Mouse (Mus musculus) hematopoietic stem cell, adult 5-6 weeks (primary cell): ENCODE results near the gene Iqch. TPM values are rescaled to one million over a fixed set of nuclear protein-coding genes. Genes with fewer than 3 reads are reported as not detected.

ENCODE experiments used
- ATAC-seq, 2 experiments: fragments of 125-278 bp in 1 of 2; replicated peaks in 1 of 2; 2 replicates each; pipeline ENCODE4 v1.8.0; 2016 to 2017; ENCODE audit warnings: inconsistent platforms in 2 of 2, mild to moderate bottlenecking in 2 of 2, moderate number of reproducible peaks in 2 of 2, low read depth in 1 of 2, moderate TSS enrichment in 1 of 2; ENCODE audit not compliant: low FRiP score in 2 of 2, poor library complexity in 2 of 2, severe bottlenecking in 2 of 2, insufficient read depth in 1 of 2, low TSS enrichment in 1 of 2
- total RNA-seq: library from RNA; stranded (forward); fragments of 172-1452, 232-1000 nt; gene quantifications from 2 replicates; pipeline ENCODE4 v1.2.3, GENCODE M21; 2017

Iqch gene
- total RNA-seq, 1 experiment from 2014 or later: 0.40 TPM

DNA sequence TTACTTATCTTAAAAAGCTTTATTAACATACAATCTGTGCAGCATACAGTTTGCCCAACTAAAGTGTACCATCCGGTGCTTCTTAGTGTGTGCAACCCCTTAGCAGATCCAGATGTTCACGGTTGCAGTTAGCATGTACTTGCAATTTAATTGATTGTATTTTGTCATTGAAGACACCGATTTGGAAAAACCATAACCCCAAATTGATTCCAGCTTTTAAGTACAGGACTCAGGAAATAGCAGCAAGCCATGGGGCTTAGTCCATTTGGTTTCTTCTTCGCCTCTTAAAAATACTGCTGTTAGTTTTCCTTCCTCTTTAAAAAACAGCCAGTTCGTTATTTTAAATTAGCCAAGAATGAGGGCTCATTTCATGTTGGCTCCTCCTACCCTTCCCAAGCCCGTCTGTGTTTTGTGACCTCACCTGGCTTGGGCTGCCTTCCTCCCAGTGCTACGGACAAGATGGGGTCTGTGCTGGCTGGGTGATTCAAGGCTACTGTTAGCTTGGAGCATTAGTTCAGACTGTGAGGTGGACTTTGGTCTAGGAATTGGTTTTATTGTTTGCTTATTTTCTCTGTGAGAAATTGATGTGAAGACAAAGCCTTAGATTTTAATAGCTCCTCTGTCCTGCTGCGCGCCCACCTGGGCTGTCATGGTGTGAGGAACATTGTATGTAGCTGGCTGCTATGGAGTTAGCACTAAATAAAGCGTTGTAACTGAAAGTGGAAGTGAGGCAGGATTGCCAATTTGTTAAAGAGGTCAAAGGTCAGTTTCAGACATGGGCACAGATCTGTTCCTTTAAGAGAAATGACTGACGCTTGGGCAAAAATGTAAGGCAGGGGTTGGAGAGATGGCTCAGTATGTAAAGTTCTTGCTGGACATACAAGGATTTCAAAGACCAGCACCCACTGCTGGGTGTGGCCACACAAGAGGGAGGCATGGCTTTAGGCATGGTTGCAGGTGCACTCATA lies 12.0 kb upstream of the Iqch start:
- no peak for ATAC-seq

DNA sequence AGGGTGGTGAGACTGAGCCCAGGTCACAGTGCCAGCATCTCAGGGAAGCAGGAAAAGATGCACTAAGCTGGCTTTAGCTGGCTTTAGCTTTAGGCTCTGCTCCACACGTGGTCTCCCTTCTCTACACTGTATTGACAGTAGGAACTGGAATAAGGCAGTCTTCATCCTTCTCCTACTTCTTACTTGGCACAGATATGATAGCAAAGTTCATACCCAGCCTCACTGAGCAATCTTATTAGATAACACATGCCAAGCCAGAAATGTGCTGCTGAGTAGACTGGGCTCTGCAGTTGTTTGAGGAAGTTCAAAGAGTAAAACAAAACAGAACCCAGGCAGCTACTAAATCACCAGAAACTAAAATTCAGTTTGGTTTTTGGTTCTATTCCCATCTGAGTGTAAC lies 11.3 kb upstream of the Iqch start:
- ATAC-seq: no peak

DNA sequence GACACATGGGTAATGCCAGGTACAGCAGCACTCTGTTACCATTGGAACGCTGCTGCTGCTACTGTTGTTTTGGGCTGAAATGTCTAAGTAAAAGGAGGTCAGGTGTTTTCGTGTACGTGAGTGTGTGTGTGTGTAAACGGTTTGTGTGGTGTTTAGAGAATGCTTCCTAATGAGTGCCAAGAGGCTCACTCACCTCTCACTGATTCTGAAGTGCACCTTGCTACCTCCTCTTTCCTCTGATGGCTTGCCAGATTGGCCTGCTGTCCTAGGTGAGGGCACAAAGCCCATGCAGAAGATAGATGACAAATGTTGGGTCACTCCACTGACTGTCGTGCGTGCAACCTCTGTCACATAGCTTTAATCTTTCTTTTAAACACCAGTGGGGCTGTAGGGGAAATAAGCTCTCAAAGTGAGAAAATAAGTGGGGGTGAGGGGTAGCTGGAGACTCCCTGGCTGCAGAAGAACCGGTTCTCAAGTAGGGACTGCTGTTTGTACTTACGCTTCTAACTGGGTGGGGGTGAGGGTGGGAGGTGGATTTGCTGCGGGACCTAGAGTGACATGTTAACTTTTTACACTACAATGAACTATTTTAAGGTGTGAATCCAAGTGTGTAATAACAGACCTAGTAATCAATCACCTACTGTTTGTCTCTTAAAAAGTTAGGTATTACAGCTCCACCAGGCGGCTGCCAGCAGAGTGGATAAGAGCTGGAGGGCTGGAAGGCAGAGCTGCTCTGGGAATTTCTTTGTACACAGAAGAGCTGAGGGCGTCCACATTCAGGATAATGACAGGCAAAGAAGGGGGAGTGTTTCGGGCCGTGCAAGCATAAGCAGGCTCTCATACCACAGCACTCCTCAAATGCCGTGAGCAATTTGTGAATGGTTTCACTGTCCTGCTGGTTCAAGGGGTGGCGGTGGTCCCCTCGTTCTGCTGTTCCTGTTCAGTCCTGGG lies 10.5 kb upstream of the Iqch start:
- no peak for ATAC-seq

DNA sequence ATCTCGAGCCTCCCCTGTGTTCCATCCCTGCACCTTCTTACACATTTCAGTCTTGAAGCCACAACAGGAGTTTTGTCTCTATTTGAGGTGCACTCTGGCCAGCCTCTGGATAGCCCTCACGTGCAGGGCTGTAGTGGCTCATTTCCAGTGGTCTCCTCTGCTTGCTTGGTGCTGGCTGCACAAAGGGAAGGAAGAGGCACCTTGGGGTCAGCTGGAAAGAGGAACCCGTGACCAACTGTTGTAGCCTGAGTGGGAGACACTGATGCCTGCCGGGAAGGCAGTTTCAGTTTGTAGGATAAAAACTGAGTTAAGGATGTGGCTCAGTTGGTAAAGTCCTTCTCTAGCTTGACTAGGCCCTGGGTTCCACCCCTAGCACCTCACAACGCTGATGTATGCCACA lies 9.7 kb upstream of the Iqch start:
- peak in 1 of 2 experiments; percentile 40; a peak in 1 of 4 replicates for ATAC-seq

DNA sequence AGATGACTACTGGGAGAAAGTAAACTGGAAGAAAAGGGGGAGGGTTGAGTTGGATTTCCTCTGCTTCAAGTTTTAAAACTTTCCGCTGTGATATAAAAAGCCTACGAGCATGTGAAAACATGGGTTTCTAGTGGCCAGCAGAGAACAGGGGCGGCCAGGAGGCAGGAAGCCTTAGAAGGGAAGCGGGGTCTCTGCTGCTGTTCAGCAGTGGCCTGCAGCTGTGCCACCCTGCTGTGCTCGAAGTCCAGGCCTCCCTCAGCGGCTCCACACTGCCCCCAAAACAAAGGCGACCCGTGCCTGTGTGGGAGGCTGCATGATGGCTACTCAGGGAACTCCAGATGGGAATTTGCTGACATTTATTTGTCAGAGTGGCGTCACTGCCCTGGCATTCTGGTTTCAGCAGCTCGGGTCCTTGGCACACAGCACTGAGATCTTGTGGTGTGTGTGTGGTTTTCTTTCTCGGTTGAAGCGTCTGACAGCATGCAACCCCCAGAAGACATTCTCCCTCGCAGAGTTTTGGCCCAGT lies 8.6 kb upstream of the Iqch start:
- ATAC-seq: peak; percentile 62 to 70

DNA sequence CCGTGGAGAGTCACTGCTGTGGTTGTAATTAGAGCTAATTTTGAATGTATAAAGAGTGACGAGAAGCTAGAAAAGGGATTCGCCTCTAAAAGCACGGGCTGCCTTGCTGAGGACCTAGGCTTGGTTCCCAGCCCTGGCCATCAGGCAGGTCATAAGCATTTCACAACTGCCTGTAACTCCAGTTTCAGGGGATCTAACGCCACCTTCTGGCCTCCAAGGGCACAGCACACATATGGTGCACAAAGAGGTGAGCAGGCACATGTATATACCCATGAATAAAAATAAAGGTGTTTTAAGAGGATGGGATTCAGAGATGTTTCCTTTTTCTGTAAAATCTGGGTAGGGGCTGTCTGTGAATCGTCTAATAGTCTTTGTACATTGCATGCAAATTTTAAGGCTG lies 7.9 kb upstream of the Iqch start:
- ATAC-seq: no peak

DNA sequence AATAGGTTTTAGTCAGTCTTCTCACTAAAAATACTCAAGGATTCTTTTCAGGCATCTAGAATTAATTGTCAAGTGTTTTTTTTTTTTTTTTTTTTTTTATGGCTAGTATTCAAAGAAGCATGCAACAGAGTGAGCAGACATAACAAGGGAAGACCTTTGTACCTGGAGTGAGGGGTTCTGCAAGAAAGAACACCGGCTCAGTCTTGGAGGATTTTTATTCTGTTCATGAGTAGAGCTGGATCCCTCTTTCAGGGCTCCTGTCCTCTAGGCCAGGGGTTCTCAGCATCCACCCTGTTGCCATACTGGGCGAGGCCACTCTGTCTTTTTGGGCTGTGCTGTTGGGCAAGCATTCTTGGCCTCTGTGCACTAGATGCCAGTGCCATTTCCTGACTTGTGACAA lies 7.5 kb upstream of the Iqch start:
- no peak for ATAC-seq

DNA sequence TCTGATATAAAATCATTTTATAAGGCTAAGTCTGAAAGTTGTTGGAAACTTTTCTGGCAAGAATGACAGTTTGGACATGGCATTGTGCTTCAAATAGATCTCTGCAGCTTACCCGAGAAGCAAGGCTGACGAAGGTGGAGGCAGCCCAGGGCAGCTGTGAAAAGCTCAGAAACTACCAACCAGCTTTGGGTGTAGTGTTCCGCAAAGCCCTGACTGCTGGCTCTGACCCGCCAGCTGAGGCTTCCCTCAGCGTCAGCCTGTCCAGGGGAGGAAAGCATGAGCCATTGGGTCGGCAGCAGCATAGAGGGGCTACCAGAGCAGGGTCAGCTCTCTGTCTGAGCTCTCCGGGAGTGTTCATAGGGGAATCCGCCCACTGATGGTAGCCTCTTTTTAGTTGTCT lies 7.0 kb upstream of the Iqch start:
- ATAC-seq: no peak

DNA sequence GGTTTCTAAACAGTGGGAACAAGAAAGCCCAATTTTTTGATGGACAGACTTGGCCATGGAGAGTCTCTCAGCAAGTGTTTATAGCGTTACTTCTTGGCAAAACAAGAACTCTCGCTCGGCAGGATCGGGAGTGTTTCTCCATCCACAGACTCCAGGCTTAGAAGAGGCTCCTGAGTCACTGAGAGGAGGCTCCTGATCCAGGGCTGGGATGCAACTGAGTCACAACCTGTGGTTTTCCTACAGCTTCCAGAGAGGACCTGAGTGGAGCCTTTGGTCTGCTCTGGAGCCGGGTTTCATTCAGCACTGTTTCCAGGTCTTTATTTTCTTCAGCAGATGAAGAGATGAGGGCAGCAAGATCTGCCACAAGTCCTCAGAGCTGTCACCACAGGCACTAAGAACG lies 5.7 kb upstream of the Iqch start:
- no peak for ATAC-seq

DNA sequence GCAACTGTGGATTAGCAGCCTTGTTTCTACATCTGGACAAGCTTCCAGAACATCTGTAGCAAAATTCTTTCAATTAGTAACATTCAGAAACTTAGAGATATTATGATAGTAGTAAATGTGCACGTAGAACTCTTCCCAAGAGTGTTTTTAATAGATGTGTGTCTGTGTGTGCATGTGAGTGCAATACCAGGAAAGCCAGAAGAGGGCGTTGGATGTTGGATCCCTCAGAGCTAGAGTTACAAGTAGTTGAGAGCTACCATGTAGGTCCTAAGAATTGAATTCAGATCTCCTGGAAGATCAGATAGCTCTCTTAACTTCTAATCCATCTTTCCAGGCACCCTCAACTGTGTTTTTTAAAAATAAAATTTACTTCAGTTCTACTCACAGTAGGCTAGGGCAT lies 4.3 kb upstream of the Iqch start:
- ATAC-seq: no peak

DNA sequence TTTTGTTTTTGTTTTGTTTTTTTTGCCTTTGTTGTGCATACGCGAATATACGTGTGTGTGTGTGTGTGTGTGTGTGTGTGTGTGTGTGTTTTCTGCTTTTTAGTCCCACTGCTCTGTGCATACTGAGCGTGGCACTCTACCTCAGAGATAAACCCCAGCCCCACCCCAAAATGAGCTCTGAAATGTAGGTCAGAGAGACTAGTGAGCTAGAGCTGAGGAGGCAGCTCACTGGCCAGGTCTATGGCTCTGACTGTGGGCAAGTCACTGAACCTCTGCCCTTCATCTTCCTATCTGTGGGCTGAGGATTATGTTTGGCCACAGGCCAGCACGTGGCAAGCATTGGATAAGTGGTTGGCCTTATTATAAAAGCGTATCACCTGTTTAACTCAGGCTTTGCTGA lies 1.6 kb upstream of the Iqch start:
- no peak for ATAC-seq

DNA sequence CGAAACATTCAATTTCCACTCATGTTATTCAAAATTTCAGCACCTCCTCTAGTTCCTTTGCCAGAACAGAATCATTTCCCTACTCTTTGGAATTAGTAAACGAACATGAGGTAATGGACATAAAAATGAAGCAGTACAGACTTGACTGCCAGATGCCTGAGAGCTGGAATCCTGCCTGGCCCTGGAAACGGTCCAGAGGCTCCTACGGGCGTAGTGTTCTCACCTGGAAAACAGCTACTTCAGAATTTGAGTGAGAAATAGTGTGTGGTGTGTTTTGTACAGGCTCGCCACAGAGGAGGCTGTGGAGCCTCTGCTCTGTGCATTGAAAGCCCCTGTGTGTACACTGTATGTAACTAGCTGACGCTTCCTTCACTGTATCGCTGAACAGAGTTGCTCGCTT lies 5.6 kb downstream of the Iqch start:
- no peak for ATAC-seq

DNA sequence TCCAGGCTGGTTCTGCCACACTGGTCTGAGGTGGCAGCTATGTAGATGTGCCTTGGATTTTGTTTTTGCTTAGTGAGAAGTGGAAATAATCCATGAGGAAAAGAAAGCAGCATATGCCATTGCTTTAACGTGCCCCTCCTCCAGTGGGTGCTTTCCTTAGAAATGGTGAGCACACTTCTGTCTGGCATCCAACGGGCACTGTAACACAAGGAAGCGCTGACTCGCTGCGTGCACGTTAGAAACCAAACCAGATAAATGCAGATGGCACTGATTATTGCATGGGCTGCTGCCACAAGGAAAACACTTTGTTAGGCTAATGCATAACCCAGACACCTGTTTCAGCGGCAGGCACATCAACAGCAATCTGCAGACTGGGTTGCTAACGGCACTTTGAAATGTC lies 6.6 kb downstream of the Iqch start:
- ATAC-seq: no peak

DNA sequence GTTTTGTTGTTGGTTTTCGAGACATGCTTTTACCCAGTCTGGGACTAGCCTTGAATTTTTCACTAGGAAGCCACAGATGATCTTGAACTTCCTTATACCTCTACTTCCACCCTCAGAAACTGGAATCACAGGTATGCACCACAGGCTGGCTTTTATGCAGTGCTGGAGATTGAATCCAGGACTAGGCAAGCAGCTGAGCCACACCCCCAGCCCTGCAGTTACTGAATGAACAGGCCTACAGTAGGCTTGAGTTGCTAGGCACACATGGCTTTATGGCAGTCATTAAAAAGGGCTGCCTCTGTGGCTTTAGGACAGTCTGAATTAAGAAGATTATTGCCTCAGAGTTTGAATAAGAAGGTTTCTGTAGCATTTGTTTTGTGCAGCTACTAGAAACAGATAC lies 7.3 kb downstream of the Iqch start:
- no peak for ATAC-seq

DNA sequence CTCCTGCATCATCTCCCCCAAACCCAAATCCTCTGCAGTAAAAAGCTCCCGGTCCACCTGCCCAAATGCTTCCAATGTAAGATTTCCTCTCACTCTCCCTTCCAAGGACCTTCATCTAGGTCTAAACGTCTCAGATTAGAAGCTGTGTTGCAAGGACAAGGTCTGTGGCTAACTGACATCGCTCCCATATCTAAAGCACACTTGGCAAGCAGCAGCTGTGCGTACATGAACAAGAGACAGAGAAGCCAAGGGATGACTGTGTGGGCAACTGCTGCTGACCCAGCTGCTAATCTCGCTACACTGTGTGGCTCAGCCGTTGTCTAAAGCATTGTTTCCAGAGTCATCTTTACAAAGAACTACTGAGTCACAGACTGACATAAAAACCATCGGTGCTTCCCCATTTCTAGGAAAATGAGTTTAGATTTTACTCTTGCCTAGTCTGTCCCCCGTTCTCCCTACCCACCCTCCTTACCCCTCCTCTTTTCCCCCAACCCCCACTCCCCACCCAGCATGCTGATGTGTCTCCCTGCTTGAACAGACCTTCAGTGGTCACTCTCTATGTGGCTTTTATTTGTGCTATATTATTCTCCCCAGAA lies 10.5 kb downstream of the Iqch start:
- no peak for ATAC-seq

DNA sequence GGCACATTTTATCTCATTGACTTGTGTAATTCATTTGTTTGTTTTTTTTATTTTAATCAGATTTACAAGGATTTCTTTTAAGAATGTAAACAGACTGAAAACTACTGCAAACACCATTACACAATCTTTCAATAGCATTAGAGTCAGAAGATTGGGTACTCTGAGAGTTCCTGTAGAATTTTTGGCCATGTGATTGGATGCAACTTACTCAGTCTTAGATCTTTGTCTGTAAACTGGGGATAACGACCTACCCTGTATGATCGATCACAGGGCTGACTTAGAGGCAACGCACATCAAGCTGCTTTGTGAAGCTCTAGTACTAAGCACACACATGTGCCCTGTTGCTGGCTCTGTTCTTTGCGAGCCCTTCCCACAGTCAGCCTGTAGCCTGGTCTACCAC lies 11.7 kb downstream of the Iqch start:
- no peak for ATAC-seq

DNA sequence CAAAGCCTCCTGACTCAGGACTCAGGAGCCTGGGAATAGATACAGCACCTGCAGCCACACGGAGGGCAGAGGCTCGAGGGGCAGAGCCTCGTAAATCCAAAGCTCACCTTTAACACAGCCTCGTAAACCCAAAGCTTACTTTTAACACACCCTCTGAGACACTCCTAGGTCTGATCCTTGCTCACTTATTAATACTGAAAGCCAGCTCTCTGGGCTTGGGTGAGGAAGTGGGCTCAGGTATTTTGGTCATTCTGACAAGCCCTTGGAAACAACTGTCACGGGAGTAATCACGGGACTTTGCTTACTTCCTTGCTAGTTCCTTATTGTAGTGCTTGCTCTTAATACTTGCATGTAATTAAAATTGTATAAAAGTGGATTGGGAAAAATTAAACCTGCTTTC lies 13.1 kb downstream of the Iqch start:
- no peak for ATAC-seq

DNA sequence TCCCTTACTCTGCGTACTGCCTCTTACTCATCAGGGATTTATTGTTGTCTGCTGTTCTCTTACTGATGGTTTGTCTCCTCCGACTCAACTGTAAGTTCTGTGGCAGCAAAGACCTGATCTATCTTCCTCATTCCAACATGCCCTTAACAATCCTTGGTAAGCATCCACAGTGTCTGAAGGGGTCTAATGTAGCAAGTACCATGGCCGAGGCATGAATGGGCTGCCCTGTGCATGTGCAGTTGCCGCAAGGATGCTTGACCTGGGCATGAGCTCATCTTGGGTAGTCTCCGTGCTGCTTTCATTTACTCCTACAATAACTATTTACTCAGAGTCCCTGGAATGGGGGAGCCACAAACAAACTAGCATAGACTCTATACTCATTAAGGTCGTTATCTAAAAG lies 17.0 kb downstream of the Iqch start:
- no peak for ATAC-seq
